Mouse (Mus musculus) Patski (cell line): Measurements from ENCODE around the gene Tfip11. TPM values are rescaled to one million over a fixed set of nuclear protein-coding genes. Genes with fewer than 3 reads are reported as not detected.

Source experiments
- ATAC-seq: fragments of 100-300 bp; one replicate; pipeline ENCODE4 v1.8.0; 2021
- CTCF ChIA-PET: fragments of 350-600 bp; sonication (Branson Sonifier 250); formaldehyde crosslinking; loops from one replicate; lab custom pipeline; 2022; ENCODE audit warnings: inconsistent platforms; lab: Charles Lee
- POLR2A ChIA-PET: fragments of 350-600 bp; sonication (Branson Sonifier 250); formaldehyde crosslinking; loops from one replicate; lab custom pipeline; 2022; ENCODE audit warnings: antibody characterized with exemption, inconsistent platforms; lab: Charles Lee
- DNase-seq: peaks from one replicate; pipeline ENCODE4 v3.0.0-alpha.2; 2011; ENCODE audit warnings: low read depth, low spot score
- H3K27me3 ChIP-seq: fragments of 371-371 bp; one replicate; pipeline ENCODE4 v1.5.1; 2021
- CTCF ChIP-seq: fragments of 100-300 bp; IDR thresholded peaks from one replicate; pipeline ENCODE4 v1.5.1; 2021
- in situ Hi-C: fragments of 300-500 bp; cut with MboI; formaldehyde crosslinking; loops from 3 replicates; pipeline ENCODE4 v1.11.1; 2018; ENCODE audit warnings: low pct_unique_long_range_greater_than_20kb, mixed read lengths
- polyA plus RNA-seq: library from polyadenylated mRNA; unstranded; gene quantifications from one replicate; pipeline ENCODE4 v1.2.3, GENCODE M21; 2021

The Tfip11 gene
- polyA plus RNA-seq, 1 experiment from 2014 or later, result 43.2 TPM

- TF ChIP-seq CTCF, result no peak
- POLR2A ChIA-PET, result no interaction called here
- in situ Hi-C loops, result loop anchor here (25.0 kb wide), 1 partner anchor 1599 kb away; no protein-coding TSS in a partner anchor
- no peak for ATAC-seq
- CTCF ChIA-PET, result interaction anchor here (1.1 kb wide), 1 partner anchor 9 kb away, joined by 3 read pairs; no protein-coding TSS in a partner anchor
- no peaks in the 10 kb centered on the region for H3K27me3 ChIP-seq
- DNase-seq, result no peak
These were observed 37.7 kb upstream of the Tfip11 start for GRCm38 (mm10) chr5:112288193-112289141.

GRCm38 (mm10) chr5:112289236-112289635, 36.9 kb upstream of the Tfip11 start:
- no peak for DNase-seq
- CTCF ChIA-PET, result interaction anchor here (1.0 to 1.3 kb wide), 2 partner anchors 12 to 31 kb away, joined by 3 read pairs; no protein-coding TSS in a partner anchor

GRCm38 (mm10) chr5:112289819-112290535, 36.2 kb upstream of the Tfip11 start:
- ATAC-seq, result no peak
- CTCF ChIA-PET, result interaction anchor here (0.5 to 1.3 kb wide), 4 partner anchors 11 to 838 kb away, joined by 3 read pairs; no protein-coding TSS in a partner anchor
- DNase-seq, result no peak
- POLR2A ChIA-PET, result no interaction called here
- no peak for TF ChIP-seq CTCF
- in situ Hi-C loops, result loop anchor here (25.0 kb wide), 1 partner anchor 1597 kb away; no protein-coding TSS in a partner anchor
- no peaks in the 10 kb centered on the region for H3K27me3 ChIP-seq

More at GRCm38 (mm10) chr5:112289236-112289635, 36.9 kb upstream of the Tfip11 start:
- no peak for TF ChIP-seq CTCF
- POLR2A ChIA-PET, result no interaction called here
- no peaks in the 10 kb centered on the region for H3K27me3 ChIP-seq
- no peak for ATAC-seq
- in situ Hi-C loops, result loop anchor here (25.0 kb wide), 1 partner anchor 1598 kb away; no protein-coding TSS in a partner anchor

GRCm38 (mm10) chr5:112290536-112290880, 35.6 kb upstream of the Tfip11 start:
- TF ChIP-seq CTCF, result no peak
- DNase-seq (no peak), ATAC-seq (no peak)
- no peaks in the 10 kb centered on the region for H3K27me3 ChIP-seq
- CTCF ChIA-PET, result interaction anchor here (0.5 to 1.3 kb wide), 3 partner anchors 28 to 839 kb away, joined by 3 read pairs; no protein-coding TSS in a partner anchor
- POLR2A ChIA-PET, result interaction anchor here (1.3 kb wide), 1 partner anchor 11 kb away, joined by 3 read pairs; no protein-coding TSS in a partner anchor
- in situ Hi-C loops, result loop anchor here (25.0 kb wide), 1 partner anchor 1597 kb away; no protein-coding TSS in a partner anchor

- DNase-seq, result no peak
- in situ Hi-C loops, result loop anchor here (25.0 kb wide), 1 partner anchor 1595 kb away; no protein-coding TSS in a partner anchor
- no peaks in the 10 kb centered on the region for H3K27me3 ChIP-seq
- ChIA-PET CTCF (no interaction called here), POLR2A (interaction anchor here (1.3 to 1.5 kb wide), 2 partner anchors 12 to 14 kb away, joined by 3 to 6 read pairs; no protein-coding TSS in a partner anchor)
- TF ChIP-seq CTCF, result no peak
- peak; percentile 58 for ATAC-seq
These were observed 34.3 kb upstream of the Tfip11 start for GRCm38 (mm10) chr5:112291866-112292265.

DNA sequence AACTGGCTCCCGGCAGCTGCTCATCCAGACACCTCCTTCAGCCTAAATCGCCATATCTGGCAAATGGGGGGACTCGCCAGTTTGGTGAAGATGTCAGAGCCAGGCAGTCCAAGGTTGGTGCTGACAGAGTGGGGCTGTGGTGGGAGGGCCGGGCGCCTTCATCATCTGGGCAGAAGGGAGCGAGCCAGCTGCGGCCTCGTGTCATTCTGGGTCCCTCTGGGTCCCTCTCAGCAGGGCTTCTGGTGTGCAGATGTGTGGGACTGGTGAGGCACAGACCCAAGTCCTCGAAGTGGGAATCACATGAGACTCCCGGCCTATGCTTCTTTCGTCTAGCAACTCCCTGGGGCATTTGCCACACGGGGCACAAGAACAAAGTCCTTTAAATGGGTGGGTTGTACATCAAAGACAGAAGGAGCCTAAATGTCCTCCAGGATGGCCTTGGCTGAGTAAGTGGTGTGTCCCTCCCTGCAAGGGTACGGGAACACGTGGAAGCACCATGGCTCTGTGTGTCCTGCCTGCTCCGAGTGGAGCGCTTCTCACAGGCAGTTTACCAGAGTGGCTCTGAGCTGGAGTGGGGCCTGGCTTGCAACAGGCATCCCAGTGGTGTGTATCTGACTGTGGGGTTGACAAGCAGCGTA, 33.7 kb upstream of the Tfip11 start:
- no peak for ATAC-seq

GRCm38 (mm10) chr5:112293800-112294199, 32.4 kb upstream of the Tfip11 start:
- no peak for ATAC-seq
- in situ Hi-C loops, result loop anchor here (25.0 kb wide), 1 partner anchor 1594 kb away; no protein-coding TSS in a partner anchor
- TF ChIP-seq CTCF, result no peak
- DNase-seq, result no peak
- POLR2A ChIA-PET, result no interaction called here
- CTCF ChIA-PET, result no interaction called here
- no peaks in the 10 kb centered on the region for H3K27me3 ChIP-seq

More for the DNA sequence above, 33.7 kb upstream of the Tfip11 start:
- CTCF ChIA-PET, result no interaction called here
- no peaks in the 10 kb centered on the region for H3K27me3 ChIP-seq
- POLR2A ChIA-PET, result interaction anchor here (1.5 kb wide), 1 partner anchor 14 kb away, joined by 6 read pairs; no protein-coding TSS in a partner anchor
- TF ChIP-seq CTCF, result no peak
- in situ Hi-C loops, result loop anchor here (25.0 kb wide), 1 partner anchor 1595 kb away; no protein-coding TSS in a partner anchor
- no peak for DNase-seq

DNA sequence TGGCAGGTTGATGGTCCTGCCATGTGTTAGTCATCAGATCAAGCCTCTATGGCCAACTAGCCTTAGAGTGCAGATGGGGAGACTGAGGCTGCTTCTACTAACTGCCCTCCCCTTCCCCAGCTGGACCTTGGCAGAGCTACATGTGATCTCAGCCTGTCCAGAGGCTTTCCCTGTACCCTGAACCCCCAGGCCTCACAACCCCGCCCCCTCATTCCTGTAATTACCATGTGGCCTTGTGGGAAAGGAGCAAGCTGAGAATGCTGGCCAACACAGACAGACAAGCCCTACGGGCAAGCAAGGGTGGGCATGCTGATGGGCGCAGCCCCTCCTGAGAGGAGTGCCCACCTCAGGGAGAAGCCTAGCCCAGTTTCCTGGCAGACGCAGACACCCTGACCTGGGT, 31.5 kb upstream of the Tfip11 start:
- in situ Hi-C loops, result loop anchor here (25.0 kb wide), 1 partner anchor 1593 kb away; no protein-coding TSS in a partner anchor
- POLR2A ChIA-PET, result interaction anchor here (1.0 kb wide), 1 partner anchor 10 kb away, joined by 3 read pairs; no protein-coding TSS in a partner anchor
- no peaks in the 10 kb centered on the region for H3K27me3 ChIP-seq
- DNase-seq (no peak), ATAC-seq (no peak)
- TF ChIP-seq CTCF, result no peak
- CTCF ChIA-PET, result interaction anchor here (0.6 to 1.5 kb wide), 2 partner anchors 54 to 1436 kb away, joined by 3 to 4 read pairs; no protein-coding TSS in a partner anchor

DNA sequence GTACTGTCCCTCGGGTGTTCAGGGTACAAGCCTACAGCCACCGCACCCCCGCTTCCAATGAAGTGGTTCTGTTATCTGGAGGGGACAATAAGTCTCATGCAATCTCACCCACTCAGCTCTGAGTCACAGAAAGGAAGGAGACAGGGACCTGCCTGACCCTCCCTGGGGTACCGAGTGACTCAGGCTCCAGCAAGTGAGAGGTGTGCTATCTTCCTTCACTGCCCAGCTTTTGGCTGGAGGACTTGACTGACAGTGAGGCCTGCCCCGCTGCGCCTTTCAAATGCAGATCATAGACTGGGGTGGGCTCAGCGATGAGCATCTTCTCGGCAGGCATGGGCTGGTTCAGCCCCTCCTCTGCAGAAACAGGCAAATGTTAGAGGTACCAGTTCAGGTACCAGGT, 31.0 kb upstream of the Tfip11 start:
- in situ Hi-C loops, result loop anchor here (25.0 kb wide), 1 partner anchor 1592 kb away; no protein-coding TSS in a partner anchor
- ChIA-PET CTCF (interaction anchor here (1.5 kb wide), 1 partner anchor 54 kb away, joined by 4 read pairs; no protein-coding TSS in a partner anchor), POLR2A (interaction anchor here (1.0 kb wide), 1 partner anchor 11 kb away, joined by 3 read pairs; no protein-coding TSS in a partner anchor)
- no peaks in the 10 kb centered on the region for H3K27me3 ChIP-seq
- no peak for DNase-seq
- no peak for TF ChIP-seq CTCF
- peak; percentile 45 for ATAC-seq
